Mouse (Mus musculus) midbrain, embryonic 12.5 days (tissue): Measurements from ENCODE around the gene Rgs6. TPM values are rescaled to one million over a fixed set of nuclear protein-coding genes. Genes with fewer than 3 reads are reported as not detected.

Experiments used
- ATAC-seq: fragments of 200-750 bp; cut with Nextera tagmentation; 2 replicates; pipeline ENCODE4 v1.8.0; 2017; ENCODE audit warnings: low read depth, moderate TSS enrichment, moderate library complexity; ENCODE audit not compliant: low FRiP score
- H3K27ac ChIP-seq: fragments of 300-500 bp; sonication (generic); replicated peaks from 2 replicates; pipeline ENCODE4 v1.5.1; 2016; ENCODE audit warnings: mild to moderate bottlenecking
- H3K27me3 ChIP-seq: fragments of 300-500 bp; sonication (generic); 2 replicates; pipeline ENCODE4 v1.6.1; 2016; ENCODE audit warnings: mild to moderate bottlenecking
- H3K36me3 ChIP-seq: fragments of 300-500 bp; sonication (generic); 2 replicates; pipeline ENCODE4 v1.6.1; 2016
- H3K4me1 ChIP-seq: fragments of 300-500 bp; sonication (generic); 2 replicates; pipeline ENCODE4 v1.6.1; 2016
- H3K4me2 ChIP-seq: fragments of 300-500 bp; sonication (generic); replicated peaks from 2 replicates; pipeline ENCODE4 v1.6.1; 2016; ENCODE audit warnings: mild to moderate bottlenecking, moderate library complexity
- H3K4me3 ChIP-seq: fragments of 300-500 bp; sonication (generic); 2 replicates; pipeline ENCODE4 v1.5.1; 2016; ENCODE audit warnings: mild to moderate bottlenecking
- H3K9ac ChIP-seq: fragments of 300-500 bp; sonication (generic); replicated peaks from 2 replicates; pipeline ENCODE4 v1.6.1; 2016; ENCODE audit warnings: mild to moderate bottlenecking, moderate library complexity
- H3K9me3 ChIP-seq: fragments of 300-500 bp; sonication (generic); 2 replicates; pipeline ENCODE4 v1.6.1; 2016; ENCODE audit warnings: mild to moderate bottlenecking
- WGBS: fragments of 180-500 bp; shearing (Covaris S2); methylation state at CpG from one replicate; pipeline ENCODE4 v1.1.7; 2016; 5-methylcytosine and 5-hydroxymethylcytosine counted together
- polyA plus RNA-seq: library from polyadenylated mRNA; unstranded; fragments of >200 nt; fragmentation: Nextera tagmentation; extraction: Ambion mirVana; gene quantifications from 2 replicates; pipeline ENCODE4 v1.2.1, GENCODE M21; 2016

Rgs6 gene
- polyA plus RNA-seq, 1 experiment from 2014 or later, result 3.6 TPM

GRCm38 (mm10) chr12:82905773-82906172 lies 317.7 kb downstream of the Rgs6 start:
- no peak overlapping the region for H3K27ac ChIP-seq
- H3K27me3 ChIP-seq, result no peaks in the 10 kb centered on the region
- H3K36me3 ChIP-seq, result no peaks in the 10 kb centered on the region
- H3K9me3 ChIP-seq, result no peaks in the 10 kb centered on the region
- 67% methylated on average over 1 of the region's 1 CpGs for WGBS
- H3K4me1 ChIP-seq, result no peaks in the 10 kb centered on the region
- no peak overlapping the region for H3K4me2 ChIP-seq
- H3K4me3 ChIP-seq, result no peak overlapping the region
- no peak for ATAC-seq
- H3K9ac ChIP-seq, result no peak overlapping the region

GRCm38 (mm10) chr12:82910846-82911245 lies 322.8 kb downstream of the Rgs6 start:
- H3K9me3 ChIP-seq, result no peaks in the 10 kb centered on the region
- ATAC-seq, result no peak
- H3K4me1 ChIP-seq, result no peaks in the 10 kb centered on the region
- H3K9ac ChIP-seq, result no peak overlapping the region
- H3K4me3 ChIP-seq, result no peak overlapping the region
- H3K27ac ChIP-seq, result no peak overlapping the region
- H3K36me3 ChIP-seq, result no peaks in the 10 kb centered on the region
- H3K27me3 ChIP-seq, result no peaks in the 10 kb centered on the region
- H3K4me2 ChIP-seq, result no peak overlapping the region
- 98% methylated on average over 2 of the region's 2 CpGs for WGBS

- no peak overlapping the region for H3K27ac ChIP-seq
These were observed 326.0 kb downstream of the Rgs6 start for GRCm38 (mm10) chr12:82914127-82914526.

GRCm38 (mm10) chr12:82920146-82920545 lies 332.1 kb downstream of the Rgs6 start:
- Histone ChIP-seq H3K9ac (no peak overlapping the region), H3K9me3 (no peaks in the 10 kb centered on the region), H3K27me3 (no peaks in the 10 kb centered on the region), H3K4me1 (peaks cover 9% of the 10 kb centered on the region; the same call in 1 of the 2 replicates), H3K36me3 (no peaks in the 10 kb centered on the region), H3K27ac (no peak overlapping the region), H3K4me3 (no peak overlapping the region), H3K4me2 (no peak overlapping the region)
- 57% methylated on average over 2 of the region's 2 CpGs for WGBS
- no peak for ATAC-seq

More at GRCm38 (mm10) chr12:82914127-82914526, 326.0 kb downstream of the Rgs6 start:
- no peaks in the 10 kb centered on the region for H3K36me3 ChIP-seq
- no peak overlapping the region for H3K4me2 ChIP-seq
- no peaks in the 10 kb centered on the region for H3K4me1 ChIP-seq
- no peak for ATAC-seq
- no peak overlapping the region for H3K9ac ChIP-seq
- WGBS, result 79% methylated on average over 4 of the region's 4 CpGs
- no peaks in the 10 kb centered on the region for H3K9me3 ChIP-seq
- H3K4me3 ChIP-seq, result no peak overlapping the region
- no peaks in the 10 kb centered on the region for H3K27me3 ChIP-seq

GRCm38 (mm10) chr12:82921287-82922015 lies 333.4 kb downstream of the Rgs6 start:
- Histone ChIP-seq H3K9ac (no peak overlapping the region), H3K4me2 (no peak overlapping the region), H3K4me1 (peaks cover 9% of the 10 kb centered on the region; the same call in 1 of the 2 replicates), H3K27ac (no peak overlapping the region), H3K36me3 (no peaks in the 10 kb centered on the region), H3K9me3 (no peaks in the 10 kb centered on the region), H3K4me3 (no peak overlapping the region), H3K27me3 (no peaks in the 10 kb centered on the region)
- 94% methylated on average over 20 of the region's 20 CpGs for WGBS
- no peak for ATAC-seq

- no peak overlapping the region for H3K27ac ChIP-seq
- 95% methylated on average over 4 of the region's 4 CpGs for WGBS
- no peak overlapping the region for H3K9ac ChIP-seq
- H3K4me2 ChIP-seq, result no peak overlapping the region
- no peaks in the 10 kb centered on the region for H3K27me3 ChIP-seq
- H3K4me3 ChIP-seq, result no peak overlapping the region
- H3K4me1 ChIP-seq, result peaks cover 9% of the 10 kb centered on the region; the same call in 1 of the 2 replicates
- ATAC-seq, result no peak
- H3K9me3 ChIP-seq, result no peaks in the 10 kb centered on the region
- no peaks in the 10 kb centered on the region for H3K36me3 ChIP-seq
These were observed 334.9 kb downstream of the Rgs6 start for GRCm38 (mm10) chr12:82922856-82923506.

GRCm38 (mm10) chr12:82932706-82933461 lies 344.8 kb downstream of the Rgs6 start:
- no peak for ATAC-seq
- H3K4me2 ChIP-seq, result no peak overlapping the region
- H3K9me3 ChIP-seq, result no peaks in the 10 kb centered on the region
- WGBS, result 92% methylated on average over 14 of the region's 14 CpGs
- H3K27me3 ChIP-seq, result no peaks in the 10 kb centered on the region
- H3K4me1 ChIP-seq, result no peaks in the 10 kb centered on the region
- no peaks in the 10 kb centered on the region for H3K36me3 ChIP-seq
- no peak overlapping the region for H3K27ac ChIP-seq
- H3K9ac ChIP-seq, result no peak overlapping the region
- no peak overlapping the region for H3K4me3 ChIP-seq

- no peak for ATAC-seq
- no peaks in the 10 kb centered on the region for H3K36me3 ChIP-seq
- no peaks in the 10 kb centered on the region for H3K27me3 ChIP-seq
- no peak overlapping the region for H3K9ac ChIP-seq
- no peak overlapping the region for H3K27ac ChIP-seq
- H3K9me3 ChIP-seq, result no peaks in the 10 kb centered on the region
- H3K4me2 ChIP-seq, result no peak overlapping the region
- WGBS, result 87% methylated on average over 6 of the region's 6 CpGs
- H3K4me1 ChIP-seq, result no peaks in the 10 kb centered on the region
- H3K4me3 ChIP-seq, result no peak overlapping the region
These were observed 347.1 kb downstream of the Rgs6 start for GRCm38 (mm10) chr12:82935121-82935762.

- Histone ChIP-seq H3K9me3 (no peaks in the 10 kb centered on the region), H3K9ac (no peak overlapping the region), H3K36me3 (no peaks in the 10 kb centered on the region), H3K4me1 (no peaks in the 10 kb centered on the region), H3K27me3 (no peaks in the 10 kb centered on the region), H3K27ac (no peak overlapping the region), H3K4me3 (no peak overlapping the region), H3K4me2 (no peak overlapping the region)
- WGBS, result 89% methylated on average over 1 of the region's 1 CpGs
- ATAC-seq, result no peak
These were observed 347.7 kb downstream of the Rgs6 start for GRCm38 (mm10) chr12:82935767-82936166.

GRCm38 (mm10) chr12:82940461-82940860 lies 352.4 kb downstream of the Rgs6 start:
- no peaks in the 10 kb centered on the region for H3K4me1 ChIP-seq
- no peaks in the 10 kb centered on the region for H3K27me3 ChIP-seq
- H3K4me3 ChIP-seq, result no peak overlapping the region
- no peak overlapping the region for H3K9ac ChIP-seq
- H3K4me2 ChIP-seq, result no peak overlapping the region
- H3K36me3 ChIP-seq, result no peaks in the 10 kb centered on the region
- no peak for ATAC-seq
- H3K9me3 ChIP-seq, result no peaks in the 10 kb centered on the region
- no peak overlapping the region for H3K27ac ChIP-seq
- 84% methylated on average over 4 of the region's 4 CpGs for WGBS

- H3K4me1 ChIP-seq, result no peaks in the 10 kb centered on the region
- no peak overlapping the region for H3K4me3 ChIP-seq
- WGBS, result 15% methylated on average over 5 of the region's 5 CpGs
- H3K4me2 ChIP-seq, result no peak overlapping the region
- no peak for ATAC-seq
- H3K9me3 ChIP-seq, result no peaks in the 10 kb centered on the region
- H3K27me3 ChIP-seq, result no peaks in the 10 kb centered on the region
- no peak overlapping the region for H3K9ac ChIP-seq
- no peaks in the 10 kb centered on the region for H3K36me3 ChIP-seq
- H3K27ac ChIP-seq, result no peak overlapping the region
These were observed 358.4 kb downstream of the Rgs6 start for GRCm38 (mm10) chr12:82946507-82946906.

GRCm38 (mm10) chr12:82961111-82961510 lies 373.0 kb downstream of the Rgs6 start:
- H3K27me3 ChIP-seq, result no peaks in the 10 kb centered on the region
- no peak for ATAC-seq
- H3K4me3 ChIP-seq, result no peak overlapping the region
- no peaks in the 10 kb centered on the region for H3K9me3 ChIP-seq
- H3K9ac ChIP-seq, result no peak overlapping the region
- H3K36me3 ChIP-seq, result no peaks in the 10 kb centered on the region
- no peaks in the 10 kb centered on the region for H3K4me1 ChIP-seq
- H3K4me2 ChIP-seq, result no peak overlapping the region
- 84% methylated on average over 9 of the region's 9 CpGs for whole genome bisulfite sequencing
- H3K27ac ChIP-seq, result no peak overlapping the region
